8 mouse cellular contexts compared by ENCODE assay signal in genomic region chr15:89173906-89174214, GRCm38 (mm10). TPM values are rescaled to one million over a fixed set of nuclear protein-coding genes. Genes with fewer than 3 reads are reported as not detected.
DNase-seq lines count a peak whose midpoint lies in the region; ATAC-seq lines count a peak whose summit lies in the region.

No protein-coding gene starts in this region.

- H3K27me3 ChIP-seq in forebrain, embryonic 15.5 days = no peaks in the 10 kb centered on the region
- 0 out of 2 replicates have a peak, but pooled peaks cover 3% of the 10 kb centered on the region for H3K27me3 ChIP-seq in hindbrain, embryonic 13.5 days
- H3K27me3 ChIP-seq in limb, embryonic 15.5 days = no peaks in the 10 kb centered on the region
- no peaks in the 10 kb centered on the region for H3K27me3 ChIP-seq in midbrain, embryonic 13.5 days

- peak overlapping the region; percentile 57 for H3K4me3 ChIP-seq in forebrain, embryonic 15.5 days
- peak overlapping the region; percentile 57 for H3K4me3 ChIP-seq in hindbrain, embryonic 13.5 days
- H3K4me3 ChIP-seq in limb, embryonic 15.5 days = peak overlapping the region; percentile 53
- peak overlapping the region; percentile 58 for H3K4me3 ChIP-seq in midbrain, embryonic 13.5 days (replicated peaks)

- peak; percentile 51 to 61 for DNase-seq in adrenal gland, adult 18-20 months (ENCODE audit: low spot score in 2 of 2)
- no peak for DNase-seq in adrenal gland, postnatal 4 days (ENCODE audit: low spot score in 2 of 2)
- peak; percentile 76 for DNase-seq in cerebellum, adult 11 months
- no peak for DNase-seq in T-cell, adult 2 months (ENCODE audit: low spot score)

- peak overlapping the region; percentile 98 for H3K4me2 ChIP-seq in forebrain, embryonic 15.5 days (replicated peaks)
- peak overlapping the region; percentile 99 for H3K4me2 ChIP-seq in hindbrain, embryonic 13.5 days
- H3K4me2 ChIP-seq in limb, embryonic 15.5 days = peak overlapping the region; percentile 98
- peak overlapping the region; percentile 98 for H3K4me2 ChIP-seq in midbrain, embryonic 13.5 days (replicated peaks)

- H3K9ac ChIP-seq in forebrain, embryonic 15.5 days (replicated peaks) = peak overlapping the region; percentile 74
- H3K9ac ChIP-seq in hindbrain, embryonic 13.5 days = peak overlapping the region; percentile 80
- H3K9ac ChIP-seq in limb, embryonic 15.5 days = 0 out of 2 replicates have a peak overlapping the region, but pooled peaks have one; percentile 54
- H3K9ac ChIP-seq in midbrain, embryonic 13.5 days (replicated peaks) = peak overlapping the region; percentile 82

- peak overlapping the region; percentile 90 for H3K27ac ChIP-seq in forebrain, embryonic 15.5 days (replicated peaks)
- peak overlapping the region; percentile 83 for H3K27ac ChIP-seq in hindbrain, embryonic 13.5 days
- peak overlapping the region; percentile 72 for H3K27ac ChIP-seq in limb, embryonic 15.5 days
- peak overlapping the region; percentile 85; the same call in 1 of the 2 replicates for H3K27ac ChIP-seq in midbrain, embryonic 13.5 days

- H3K4me1 ChIP-seq in forebrain, embryonic 15.5 days = peaks cover 93% of the 10 kb centered on the region
- peaks cover 95% of the 10 kb centered on the region for H3K4me1 ChIP-seq in hindbrain, embryonic 13.5 days (replicated peaks)
- peaks cover 94% of the 10 kb centered on the region for H3K4me1 ChIP-seq in limb, embryonic 15.5 days
- H3K4me1 ChIP-seq in midbrain, embryonic 13.5 days (replicated peaks) = peaks cover 96% of the 10 kb centered on the region

- H3K9me3 ChIP-seq in forebrain, embryonic 15.5 days = no peaks in the 10 kb centered on the region
- H3K9me3 ChIP-seq in hindbrain, embryonic 13.5 days = no peaks in the 10 kb centered on the region
- no peaks in the 10 kb centered on the region for H3K9me3 ChIP-seq in limb, embryonic 15.5 days
- H3K9me3 ChIP-seq in midbrain, embryonic 13.5 days = no peaks in the 10 kb centered on the region

- 2% methylated on average over 15 of the region's 15 CpGs for WGBS in forebrain, embryonic 15.5 days
- under 1% methylated on average over 15 of the region's 15 CpGs for WGBS in hindbrain, embryonic 13.5 days
- WGBS in limb, embryonic 15.5 days = 4% methylated on average over 15 of the region's 15 CpGs
- whole genome bisulfite sequencing in midbrain, embryonic 13.5 days = 1% methylated on average over 15 of the region's 15 CpGs

- H3K36me3 ChIP-seq in forebrain, embryonic 15.5 days = peaks cover 5% of the 10 kb centered on the region; the same call in 1 of the 2 replicates
- H3K36me3 ChIP-seq in hindbrain, embryonic 13.5 days = peaks cover 12% of the 10 kb centered on the region
- 0 out of 2 replicates have a peak, but pooled peaks cover 1% of the 10 kb centered on the region for H3K36me3 ChIP-seq in limb, embryonic 15.5 days
- peaks cover 17% of the 10 kb centered on the region for H3K36me3 ChIP-seq in midbrain, embryonic 13.5 days

- ATAC-seq in forebrain, embryonic 15.5 days (replicated peaks) = peak; percentile 17; the same call in 1 of the 2 replicates
- 0 out of 2 replicates have a peak, but pooled peaks have one; percentile 47 for ATAC-seq in hindbrain, embryonic 13.5 days (ENCODE audit: low FRiP score)
- no peak for ATAC-seq in limb, embryonic 15.5 days (ENCODE audit: insufficient number of reproducible peaks, low FRiP score, low TSS enrichment, low read depth)
- peak; percentile 28 for ATAC-seq in midbrain, embryonic 13.5 days

RNA-seq across cellular contexts. Expression of gene Plxnb2, which starts 6.7 kb away (rescaled TPM):
- 100 to 1,000 TPM in 1 of 2 experiments, 10 to 100 TPM in 1; 84.0 to 113 TPM for total RNA-seq in adrenal gland, adult 18-20 months (2021)
- total RNA-seq in adrenal gland, postnatal 4 days (2021) = 100 to 1,000 TPM; 167 to 207 TPM
- 113 and 118 TPM in 2 replicates for polyA plus RNA-seq in forebrain, embryonic 15.5 days (2015; fragmentation: Nextera tagmentation; extraction: Ambion mirVana)
- polyA plus RNA-seq in hindbrain, embryonic 13.5 days (2015; fragmentation: Nextera tagmentation; extraction: Ambion mirVana) = 99.2 and 104 TPM in 2 replicates
- 144 and 149 TPM in 2 replicates for polyA plus RNA-seq in limb, embryonic 15.5 days (2015; fragmentation: Nextera tagmentation; extraction: Ambion mirVana)
- 102 and 115 TPM in 2 replicates for polyA plus RNA-seq in midbrain, embryonic 13.5 days (2015; fragmentation: Nextera tagmentation; extraction: Ambion mirVana)

RNA-seq across cellular contexts. Expression of gene Dennd6b, which starts 22.4 kb away (rescaled TPM):
- total RNA-seq in adrenal gland, adult 18-20 months (2021) = 1 to 10 TPM; 5.2 to 5.4 TPM
- 10 to 100 TPM; 11.5 to 13.0 TPM for total RNA-seq in adrenal gland, postnatal 4 days (2021)
- 58.5 and 62.2 TPM in 2 replicates for polyA plus RNA-seq in forebrain, embryonic 15.5 days (2015; fragmentation: Nextera tagmentation; extraction: Ambion mirVana)
- polyA plus RNA-seq in hindbrain, embryonic 13.5 days (2015; fragmentation: Nextera tagmentation; extraction: Ambion mirVana) = 75.1 and 86.5 TPM in 2 replicates
- polyA plus RNA-seq in limb, embryonic 15.5 days (2015; fragmentation: Nextera tagmentation; extraction: Ambion mirVana) = 12.4 and 13.0 TPM in 2 replicates
- polyA plus RNA-seq in midbrain, embryonic 13.5 days (2015; fragmentation: Nextera tagmentation; extraction: Ambion mirVana) = 84.0 and 85.3 TPM in 2 replicates

RNA-seq across cellular contexts. Expression of gene Mapk11, which starts 24.4 kb away (rescaled TPM):
- total RNA-seq in adrenal gland, adult 18-20 months (2021) = 1 to 10 TPM; 3.7 to 3.8 TPM
- total RNA-seq in adrenal gland, postnatal 4 days (2021) = 1 to 10 TPM; 6.9 to 8.6 TPM
- 42.8 and 42.9 TPM in 2 replicates for polyA plus RNA-seq in forebrain, embryonic 15.5 days (2015; fragmentation: Nextera tagmentation; extraction: Ambion mirVana)
- 36.1 and 36.5 TPM in 2 replicates for polyA plus RNA-seq in hindbrain, embryonic 13.5 days (2015; fragmentation: Nextera tagmentation; extraction: Ambion mirVana)
- 7.8 and 8.3 TPM in 2 replicates for polyA plus RNA-seq in limb, embryonic 15.5 days (2015; fragmentation: Nextera tagmentation; extraction: Ambion mirVana)
- polyA plus RNA-seq in midbrain, embryonic 13.5 days (2015; fragmentation: Nextera tagmentation; extraction: Ambion mirVana) = 39.8 and 44.2 TPM in 2 replicates

RNA-seq across cellular contexts. Expression of gene Mapk12, which starts 33.4 kb away (rescaled TPM):
- 1 to 10 TPM; 8.4 to 9.6 TPM for total RNA-seq in adrenal gland, adult 18-20 months (2021)
- total RNA-seq in adrenal gland, postnatal 4 days (2021) = 10 to 100 TPM; 13.9 to 16.2 TPM
- 5.5 and 5.8 TPM in 2 replicates for polyA plus RNA-seq in forebrain, embryonic 15.5 days (2015; fragmentation: Nextera tagmentation; extraction: Ambion mirVana)
- polyA plus RNA-seq in hindbrain, embryonic 13.5 days (2015; fragmentation: Nextera tagmentation; extraction: Ambion mirVana) = 5.9 and 7.1 TPM in 2 replicates
- 7.1 and 15.4 TPM in 2 replicates for polyA plus RNA-seq in limb, embryonic 15.5 days (2015; fragmentation: Nextera tagmentation; extraction: Ambion mirVana)
- polyA plus RNA-seq in midbrain, embryonic 13.5 days (2015; fragmentation: Nextera tagmentation; extraction: Ambion mirVana) = 8.2 TPM in 2 replicates

RNA-seq across cellular contexts. Expression of gene Ppp6r2, which starts 37.5 kb away (rescaled TPM):
- total RNA-seq in adrenal gland, adult 18-20 months (2021) = 10 to 100 TPM; 46.6 to 48.3 TPM
- total RNA-seq in adrenal gland, postnatal 4 days (2021) = 10 to 100 TPM; 53.8 to 57.6 TPM
- polyA plus RNA-seq in forebrain, embryonic 15.5 days (2015; fragmentation: Nextera tagmentation; extraction: Ambion mirVana) = 79.8 and 83.6 TPM in 2 replicates
- polyA plus RNA-seq in hindbrain, embryonic 13.5 days (2015; fragmentation: Nextera tagmentation; extraction: Ambion mirVana) = 82.8 and 87.3 TPM in 2 replicates
- polyA plus RNA-seq in limb, embryonic 15.5 days (2015; fragmentation: Nextera tagmentation; extraction: Ambion mirVana) = 24.5 and 25.0 TPM in 2 replicates
- polyA plus RNA-seq in midbrain, embryonic 13.5 days (2015; fragmentation: Nextera tagmentation; extraction: Ambion mirVana) = 75.7 and 86.6 TPM in 2 replicates

Comparison
In these comparisons a context has a peak if more than half of its experiments do, and no peak if none do; other contexts are left out.
1. DNase-seq: peak in adrenal gland, adult 18-20 months (2 of 2) and cerebellum, adult 11 months (single experiment); none in adrenal gland, postnatal 4 days (0 of 2) and T-cell, adult 2 months (single experiment).
2. Peak in every context shown above with its lines, with median percentiles within 50 percentile points of each other: H3K27ac ChIP-seq, H3K4me2 ChIP-seq, H3K4me3 ChIP-seq and H3K9ac ChIP-seq.